Mouse (Mus musculus) limb, embryonic 13.5 days (tissue): Measurements from ENCODE around the gene Il17c. TPM values are rescaled to one million over a fixed set of nuclear protein-coding genes. Genes with fewer than 3 reads are reported as not detected.
A peak's percentile ranks its signal among the peaks of the same experiment; 100 is the strongest.

Source experiments
- ATAC-seq: fragments of 200-750 bp; cut with Nextera tagmentation; 2 replicates; pipeline ENCODE4 v1.8.0; 2017; ENCODE audit warnings: low read depth, moderate number of reproducible peaks, moderate TSS enrichment; ENCODE audit not compliant: low FRiP score
- H3K27ac ChIP-seq: fragments of 300-500 bp; sonication (generic); 2 replicates; pipeline ENCODE4 v1.5.1; 2015; ENCODE audit warnings: inconsistent platforms, mild to moderate bottlenecking, moderate library complexity
- H3K27me3 ChIP-seq: fragments of 300-500 bp; sonication (generic); 2 replicates; pipeline ENCODE4 v1.6.1; 2015; ENCODE audit warnings: mild to moderate bottlenecking, inconsistent platforms
- H3K36me3 ChIP-seq: fragments of 300-500 bp; sonication (generic); 2 replicates; pipeline ENCODE4 v1.6.1; 2015; ENCODE audit warnings: inconsistent platforms, mild to moderate bottlenecking, moderate library complexity
- H3K4me1 ChIP-seq: fragments of 300-500 bp; sonication (generic); 2 replicates; pipeline ENCODE4 v1.6.1; 2015; ENCODE audit warnings: inconsistent platforms
- H3K4me2 ChIP-seq: fragments of 300-500 bp; sonication (generic); replicated peaks from 2 replicates; pipeline ENCODE4 v1.6.1; 2015; ENCODE audit warnings: inconsistent platforms, mild to moderate bottlenecking, moderate library complexity
- H3K4me3 ChIP-seq: fragments of 300-500 bp; sonication (generic); 2 replicates; pipeline ENCODE4 v1.5.1; 2015; ENCODE audit warnings: moderate library complexity, mild to moderate bottlenecking, inconsistent platforms
- H3K9ac ChIP-seq: fragments of 300-500 bp; sonication (generic); 2 replicates; pipeline ENCODE4 v1.6.1; 2015; ENCODE audit warnings: mild to moderate bottlenecking, inconsistent platforms
- H3K9me3 ChIP-seq: fragments of 300-500 bp; sonication (generic); 2 replicates; pipeline ENCODE4 v1.6.1; 2016; ENCODE audit warnings: inconsistent platforms
- WGBS: fragments of 180-500 bp; shearing (Covaris S2); methylation state at CpG from one replicate; pipeline ENCODE4 v1.1.7; 2015; 5-methylcytosine and 5-hydroxymethylcytosine counted together
- polyA plus RNA-seq: library from polyadenylated mRNA; unstranded; fragments of >200 nt; fragmentation: Nextera tagmentation; extraction: Ambion mirVana; gene quantifications from 2 replicates; pipeline ENCODE4 v1.2.1, GENCODE M21; 2015

The Il17c gene
- polyA plus RNA-seq, 1 experiment from 2014 or later: not detected

- peaks cover 8% of the 10 kb centered on the region for H3K36me3 ChIP-seq
- ATAC-seq: 0 out of 2 replicates have a peak, but pooled peaks have one; percentile 10
- H3K9me3 ChIP-seq: no peaks in the 10 kb centered on the region
- peak overlapping the region; percentile 96 for H3K4me2 ChIP-seq
- no peaks in the 10 kb centered on the region for H3K27me3 ChIP-seq
- H3K9ac ChIP-seq: peak overlapping the region; percentile 78
- H3K27ac ChIP-seq: peak overlapping the region; percentile 91
- H3K4me3 ChIP-seq: peak overlapping the region; percentile 71
- peaks cover 28% of the 10 kb centered on the region for H3K4me1 ChIP-seq
- 13% methylated on average over 19 of the region's 19 CpGs for whole genome bisulfite sequencing
Observed at GRCm38 (mm10) chr8:122444058-122444748, 22.4 kb downstream of the Il17c start.

DNA sequence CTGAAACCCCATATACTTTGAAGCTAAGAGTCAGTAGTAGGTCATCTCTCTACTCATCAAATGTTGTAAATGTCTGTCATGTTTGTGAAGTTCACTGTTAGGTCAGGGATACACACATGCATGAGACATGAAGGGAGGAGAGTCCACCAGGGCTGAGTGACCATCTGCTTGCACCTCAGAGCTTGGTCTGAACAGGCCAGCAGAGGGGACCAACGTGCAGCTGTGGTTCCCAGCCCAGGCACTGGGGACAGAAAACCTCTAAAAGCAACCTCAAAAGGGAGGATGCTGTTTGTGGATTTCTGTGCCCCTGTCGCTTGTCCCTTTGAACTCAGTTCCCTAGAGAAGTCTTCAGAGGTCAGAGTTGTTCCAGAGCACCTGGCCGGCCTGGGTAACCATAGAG lies 23.4 kb downstream of the Il17c start:
- H3K4me2 ChIP-seq: peak overlapping the region; percentile 96
- peaks cover 28% of the 10 kb centered on the region for H3K4me1 ChIP-seq
- H3K27me3 ChIP-seq: no peaks in the 10 kb centered on the region
- no peak overlapping the region for H3K27ac ChIP-seq
- no peaks in the 10 kb centered on the region for H3K9me3 ChIP-seq
- no peak overlapping the region for H3K4me3 ChIP-seq
- 53% methylated on average over 3 of the region's 3 CpGs for WGBS
- H3K36me3 ChIP-seq: no peaks in the 10 kb centered on the region
- no peak for ATAC-seq
- no peak overlapping the region for H3K9ac ChIP-seq

- WGBS: 65% methylated on average over 7 of the region's 7 CpGs
- no peak overlapping the region for H3K4me3 ChIP-seq
- no peaks in the 10 kb centered on the region for H3K4me1 ChIP-seq
- H3K27ac ChIP-seq: no peak overlapping the region
- H3K4me2 ChIP-seq: no peak overlapping the region
- ATAC-seq: peak; percentile 34; the same call in 1 of the 2 replicates
- no peaks in the 10 kb centered on the region for H3K9me3 ChIP-seq
- no peak overlapping the region for H3K9ac ChIP-seq
- H3K27me3 ChIP-seq: peaks cover 4% of the 10 kb centered on the region
- no peaks in the 10 kb centered on the region for H3K36me3 ChIP-seq
Observed at GRCm38 (mm10) chr8:122451161-122451703, 29.4 kb downstream of the Il17c start.

GRCm38 (mm10) chr8:122452154-122452553 lies 30.3 kb downstream of the Il17c start:
- no peak overlapping the region for H3K4me3 ChIP-seq
- H3K27ac ChIP-seq: no peak overlapping the region
- no peak for ATAC-seq
- H3K4me1 ChIP-seq: no peaks in the 10 kb centered on the region
- no peak overlapping the region for H3K4me2 ChIP-seq
- no peaks in the 10 kb centered on the region for H3K36me3 ChIP-seq
- H3K9me3 ChIP-seq: no peaks in the 10 kb centered on the region
- H3K9ac ChIP-seq: no peak overlapping the region
- 81% methylated on average over 10 of the region's 10 CpGs for WGBS
- H3K27me3 ChIP-seq: peaks cover 11% of the 10 kb centered on the region

- Histone ChIP-seq H3K4me3 (no peak overlapping the region), H3K4me1 (no peaks in the 10 kb centered on the region), H3K4me2 (no peak overlapping the region), H3K27me3 (peaks cover 33% of the 10 kb centered on the region), H3K27ac (no peak overlapping the region), H3K9ac (no peak overlapping the region), H3K36me3 (no peaks in the 10 kb centered on the region), H3K9me3 (no peaks in the 10 kb centered on the region)
- 92% methylated on average over 6 of the region's 6 CpGs for WGBS
- no peak for ATAC-seq
Observed at GRCm38 (mm10) chr8:122454409-122454808, 32.6 kb downstream of the Il17c start.

DNA sequence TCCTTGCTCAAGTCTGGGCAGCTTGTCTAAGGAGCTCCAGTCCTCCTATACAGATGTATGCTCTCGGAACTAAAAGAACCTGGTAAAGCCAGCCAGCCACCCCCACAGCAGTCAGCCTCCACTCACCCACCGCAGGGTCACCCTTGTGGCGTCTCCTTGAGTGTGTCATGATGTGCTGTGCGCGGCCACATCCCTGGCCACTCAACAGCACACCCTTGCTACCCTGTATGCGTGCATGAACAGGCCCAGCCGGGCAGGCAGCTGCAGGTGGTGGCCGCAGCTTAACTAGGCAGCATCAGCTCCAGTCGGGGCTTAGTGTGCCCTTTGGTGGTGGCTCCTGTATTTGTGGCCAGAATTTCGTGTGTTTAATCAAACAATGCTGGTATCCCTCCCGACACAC lies 35.4 kb downstream of the Il17c start:
- Histone ChIP-seq H3K4me3 (no peak overlapping the region), H3K9me3 (no peaks in the 10 kb centered on the region), H3K36me3 (no peaks in the 10 kb centered on the region), H3K9ac (no peak overlapping the region), H3K4me2 (no peak overlapping the region), H3K27me3 (peaks cover 61% of the 10 kb centered on the region), H3K27ac (no peak overlapping the region), H3K4me1 (peaks cover 24% of the 10 kb centered on the region)
- ATAC-seq: no peak
- WGBS: 74% methylated on average over 11 of the region's 11 CpGs

DNA sequence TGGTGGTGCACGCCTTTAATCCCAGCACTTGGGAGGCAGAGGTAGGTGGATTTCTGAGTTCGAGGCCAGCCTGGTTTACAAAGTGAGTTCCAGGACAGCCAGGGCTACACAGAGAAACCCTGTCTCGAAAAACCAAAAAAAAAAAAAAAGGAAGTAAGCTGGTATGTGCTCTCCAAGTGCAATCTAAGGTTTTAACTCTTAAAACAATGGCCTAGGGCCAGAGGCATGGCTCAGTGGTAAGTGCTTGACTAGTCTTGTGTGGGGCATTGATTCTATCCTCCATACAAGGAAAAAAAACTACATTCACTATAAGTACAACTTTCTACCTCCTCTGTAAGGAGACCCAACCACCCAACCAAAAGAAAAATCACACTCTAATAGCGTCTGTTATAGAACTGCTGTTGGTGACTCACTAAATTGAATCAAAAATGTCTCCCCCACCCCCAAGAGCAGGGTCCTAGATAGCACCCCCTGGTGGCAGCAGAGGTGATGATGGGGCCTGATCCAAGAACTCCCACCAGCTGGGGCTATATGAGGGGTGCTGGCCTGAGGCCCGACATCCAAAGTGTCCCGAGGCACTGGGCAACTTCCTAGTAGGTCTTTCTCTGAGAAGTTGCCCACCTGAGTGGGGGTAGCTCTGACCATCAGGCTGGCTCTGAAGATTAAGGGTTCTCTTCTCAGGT lies 37.5 kb downstream of the Il17c start:
- Histone ChIP-seq H3K36me3 (no peaks in the 10 kb centered on the region), H3K9me3 (no peaks in the 10 kb centered on the region), H3K4me2 (no peak overlapping the region; the same call in 1 of the 2 replicates), H3K27ac (no peak overlapping the region), H3K4me1 (peaks cover 34% of the 10 kb centered on the region), H3K4me3 (no peak overlapping the region), H3K9ac (no peak overlapping the region), H3K27me3 (peaks cover 78% of the 10 kb centered on the region)
- ATAC-seq: no peak
- 51% methylated on average over 6 of the region's 6 CpGs for WGBS

- H3K27me3 ChIP-seq: peaks cover 78% of the 10 kb centered on the region
- WGBS: 23% methylated on average over 7 of the region's 7 CpGs
- 0 out of 2 replicates have a peak overlapping the region, but pooled peaks have one; percentile 10 for H3K9ac ChIP-seq
- peak overlapping the region; percentile 36 for H3K4me3 ChIP-seq
- no peak overlapping the region for H3K27ac ChIP-seq
- H3K4me2 ChIP-seq: peak overlapping the region; percentile 64
- no peak for ATAC-seq
- H3K36me3 ChIP-seq: peaks cover 2% of the 10 kb centered on the region
- peaks cover 35% of the 10 kb centered on the region for H3K4me1 ChIP-seq
- no peaks in the 10 kb centered on the region for H3K9me3 ChIP-seq
Observed at GRCm38 (mm10) chr8:122459990-122460389, 38.2 kb downstream of the Il17c start.

DNA sequence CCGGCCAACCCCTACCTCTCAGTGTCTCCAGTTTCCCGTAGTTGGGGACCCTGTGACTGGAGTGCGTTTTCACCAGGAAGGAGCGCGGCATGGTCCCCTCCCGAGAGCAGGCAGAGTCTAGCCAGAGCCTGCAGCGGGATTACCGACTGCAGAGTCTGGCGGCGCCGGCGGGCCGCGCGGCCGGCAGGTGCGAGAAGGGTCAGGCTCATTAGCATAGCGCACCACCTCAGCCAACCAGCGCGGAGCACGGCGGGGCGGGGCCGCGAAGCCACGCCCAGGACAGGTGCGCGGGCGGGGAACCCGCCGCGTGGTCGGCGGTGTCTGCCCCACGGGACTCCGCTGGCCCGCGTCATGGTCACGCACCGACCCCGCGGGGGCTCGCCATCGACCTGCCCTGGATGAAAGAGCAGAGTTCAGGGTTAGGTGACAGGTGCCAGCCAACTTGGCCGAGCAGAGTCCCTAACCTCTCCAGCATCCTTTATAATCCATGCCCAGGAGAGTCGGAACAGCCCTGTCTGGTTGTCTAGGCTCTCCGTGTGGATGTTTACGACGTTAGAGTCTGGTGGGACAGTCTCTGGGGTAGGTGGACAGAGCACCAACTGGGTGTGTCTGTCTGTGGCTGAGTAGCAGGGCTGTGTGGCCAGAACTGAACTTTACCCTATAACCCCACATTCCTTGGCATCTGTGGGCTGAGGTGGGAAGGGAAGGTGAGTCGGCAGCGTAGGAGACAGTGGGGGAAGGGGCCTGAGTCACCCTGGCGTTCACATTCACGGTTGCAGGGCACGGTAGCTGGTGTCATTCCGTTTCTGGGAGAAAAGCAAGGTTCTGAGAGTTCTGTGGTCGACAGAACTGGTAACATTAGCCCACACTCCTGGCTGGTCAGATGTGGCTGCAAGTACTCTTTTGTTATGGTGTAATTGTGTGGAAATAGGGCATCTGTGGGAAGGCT lies 39.0 kb downstream of the Il17c start, which contains the start of gene Snai3:
Snai3 (minus strand) TSS at position 210 of the 949 bp plus-strand sequence.
- WGBS: 2% methylated on average over 56 of the region's 56 CpGs
- ATAC-seq: peak; percentile 65
- H3K9me3 ChIP-seq: no peaks in the 10 kb centered on the region

DNA sequence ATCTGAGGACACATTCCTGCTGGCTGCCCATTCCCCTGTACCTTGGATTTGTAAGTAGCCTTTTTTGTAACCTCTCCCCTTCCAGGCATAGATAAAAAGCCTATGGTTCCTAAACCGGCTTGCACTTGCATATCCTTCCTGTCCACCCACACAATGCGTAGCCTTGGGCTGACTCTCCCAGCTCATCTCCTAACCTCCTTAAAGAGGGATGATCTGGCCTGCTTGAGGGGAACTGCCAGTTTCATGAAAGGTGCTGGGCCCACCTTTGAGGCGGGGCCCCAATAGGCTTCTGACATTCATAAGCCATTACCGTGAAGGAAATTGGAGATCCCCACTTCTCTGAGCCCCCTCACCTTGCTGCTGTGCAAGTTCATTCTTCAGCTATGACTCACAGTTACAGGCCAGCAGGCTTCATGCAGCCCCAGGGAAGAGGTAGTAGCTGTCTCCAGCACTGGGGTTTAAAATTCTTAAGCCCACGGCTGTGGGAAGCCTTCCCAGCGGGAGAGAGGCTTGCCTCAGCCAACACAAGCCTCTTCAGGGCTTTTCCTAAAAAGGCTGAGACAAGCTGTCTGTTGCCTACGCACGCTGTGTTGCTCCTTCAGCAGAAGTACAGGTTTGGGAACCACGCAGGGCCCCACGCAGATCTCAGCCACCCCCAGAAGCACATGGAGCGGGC lies 39.8 kb downstream of the Il17c start:
- Histone ChIP-seq H3K4me1 (peaks cover 35% of the 10 kb centered on the region), H3K27ac (no peak overlapping the region), H3K4me2 (no peak overlapping the region), H3K27me3 (peaks cover 70% of the 10 kb centered on the region), H3K36me3 (peaks cover 19% of the 10 kb centered on the region), H3K9me3 (no peaks in the 10 kb centered on the region), H3K9ac (no peak overlapping the region), H3K4me3 (no peak overlapping the region)
- 55% methylated on average over 11 of the region's 11 CpGs for WGBS
- ATAC-seq: no peak

More for the DNA sequence above, 39.0 kb downstream of the Il17c start, which contains the start of gene Snai3:
- Histone ChIP-seq H3K27me3 (peaks cover 78% of the 10 kb centered on the region), H3K4me1 (peaks cover 35% of the 10 kb centered on the region), H3K9ac (peak within 1 kb of the TSS; percentile 10; the same call in 1 of the 2 replicates), H3K27ac (no peak within 1 kb of the TSS), H3K4me2 (peak within 1 kb of the TSS; percentile 64), H3K36me3 (peaks cover 11% of the 10 kb centered on the region), H3K4me3 (peak within 1 kb of the TSS; percentile 36)

- Histone ChIP-seq H3K4me1 (peaks cover 35% of the 10 kb centered on the region), H3K4me2 (no peak overlapping the region), H3K27ac (no peak overlapping the region), H3K27me3 (peaks cover 63% of the 10 kb centered on the region), H3K36me3 (peaks cover 28% of the 10 kb centered on the region), H3K9ac (no peak overlapping the region), H3K9me3 (no peaks in the 10 kb centered on the region), H3K4me3 (no peak overlapping the region)
- WGBS: 61% methylated on average over 8 of the region's 8 CpGs
- ATAC-seq: no peak
Observed at GRCm38 (mm10) chr8:122462510-122462909, 40.7 kb downstream of the Il17c start.
